Mouse (Mus musculus) erythroblast, adult 5-6 weeks (primary cell): ENCODE data around the gene Cds1. TPM values are rescaled to one million over a fixed set of nuclear protein-coding genes. Genes with fewer than 3 reads are reported as not detected.

Source experiments
- ATAC-seq: replicated peaks from 2 replicates; pipeline ENCODE4 v1.8.0; 2016; ENCODE audit warnings: moderate number of reproducible peaks, mild to moderate bottlenecking, moderate TSS enrichment, inconsistent platforms; ENCODE audit not compliant: poor library complexity, low FRiP score, severe bottlenecking
- total RNA-seq, 2 experiments: library from RNA; stranded (forward) in 1 of 2; stranded (reverse) in 1 of 2; fragments of 150-400 nt in 1 of 2; fragments of 200-764, 138-1000 nt in 1 of 2; gene quantifications; 2 replicates each; pipeline versions ENCODE4 v1.2.3 to v1.2.4; 2015 to 2017; ENCODE audit warnings: low replicate concordance in 2 of 2

The Cds1 gene
- total RNA-seq, 2 experiments from 2014 or later: 1.2 TPM; not detected in 1

GRCm38 (mm10) chr5:101861786-101862571 lies 97.0 kb downstream of the Cds1 start:
- ATAC-seq: no peak

- no peak for ATAC-seq
Measured at GRCm38 (mm10) chr5:101862651-101863050, 97.7 kb downstream of the Cds1 start.

GRCm38 (mm10) chr5:101863946-101864345 lies 99.0 kb downstream of the Cds1 start:
- no peak for ATAC-seq

- no peak for ATAC-seq
Measured at GRCm38 (mm10) chr5:101866722-101867121, 101.8 kb downstream of the Cds1 start.

Other genes with a start within 250 kb of the Cds1 start
- not detected in 2 replicates for gene Nkx6-1, start 100.1 kb upstream of the Cds1 start, total RNA-seq (2015; ENCODE audit: low replicate concordance)
- gene Nkx6-1, start 100.1 kb upstream of the Cds1 start, total RNA-seq (2017; ENCODE audit: low replicate concordance): not detected in 2 replicates